Mouse (Mus musculus) liver, embryonic 14.5 days (tissue): ENCODE measurements at regions not wholly inside any gene's neighbourhood (a gene's known extent, or its start where the extent isn't known, plus 50 kb on each side); places are given as distances from the start of the nearest gene placed in this dataset.

Experiments used
- ATAC-seq: fragments of 200-750 bp; cut with Nextera tagmentation; 2 replicates; pipeline ENCODE4 v1.8.0; 2017; ENCODE audit warnings: moderate number of reproducible peaks, mild to moderate bottlenecking, moderate library complexity; ENCODE audit not compliant: insufficient read depth
- DNase-seq, 3 experiments: peaks; one replicate each; pipeline ENCODE4 v3.0.0-alpha.2; 2012 to 2013; ENCODE audit warnings: low read depth in 3 of 3, low spot score in 3 of 3
- H3K27ac ChIP-seq: fragments of 300-500 bp; sonication (generic); 2 replicates; pipeline ENCODE4 v1.5.1; 2014; ENCODE audit warnings: moderate library complexity, mild to moderate bottlenecking, control low read depth, inconsistent platforms
- H3K27me3 ChIP-seq: fragments of 300-500 bp; sonication (generic); 2 replicates; pipeline ENCODE4 v1.6.1; 2014; ENCODE audit warnings: mild to moderate bottlenecking, low read length, moderate library complexity; ENCODE audit not compliant: control insufficient read depth, insufficient read depth
- H3K36me3 ChIP-seq: fragments of 300-500 bp; sonication (generic); replicated peaks from 2 replicates; pipeline ENCODE4 v1.6.1; 2014; ENCODE audit warnings: low read depth; ENCODE audit not compliant: control insufficient read depth, insufficient read depth
- H3K4me1 ChIP-seq, 2 experiments: fragments of 200-500 bp in 1 of 2; fragments of 300-500 bp in 1 of 2; sonication (generic) in 1 of 2; replicated peaks; 2 replicates each; pipeline ENCODE4 v1.6.1; 2012 to 2014; ENCODE audit warnings: antibody characterized with exemption in 1 of 2, inconsistent platforms in 1 of 2, low read length in 1 of 2; ENCODE audit not compliant: control insufficient read depth in 2 of 2, insufficient read depth in 2 of 2
- H3K4me2 ChIP-seq: fragments of 300-500 bp; sonication (generic); 2 replicates; pipeline ENCODE4 v1.6.1; 2014; ENCODE audit warnings: low read depth, mild to moderate bottlenecking, control low read depth, moderate library complexity
- H3K4me3 ChIP-seq, 2 experiments: fragments of 200-500 bp in 1 of 2; fragments of 300-500 bp in 1 of 2; sonication (generic) in 1 of 2; 2 replicates each; pipeline ENCODE4 v1.5.1; 2012 to 2014; ENCODE audit warnings: low read depth in 2 of 2, low read length in 2 of 2, mild to moderate bottlenecking in 2 of 2, control low read depth in 1 of 2, inconsistent platforms in 1 of 2, moderate library complexity in 1 of 2; ENCODE audit not compliant: insufficient read depth in 1 of 2
- H3K9ac ChIP-seq: fragments of 300-500 bp; sonication (generic); replicated peaks from 2 replicates; pipeline ENCODE4 v1.6.1; 2014; ENCODE audit warnings: mild to moderate bottlenecking, control low read depth, moderate library complexity
- H3K9me3 ChIP-seq: fragments of 300-500 bp; sonication (generic); 2 replicates; pipeline ENCODE4 v1.6.1; 2016; ENCODE audit warnings: low read length, mixed read lengths; ENCODE audit not compliant: control insufficient read depth
- CTCF ChIP-seq: IDR thresholded peaks from 2 replicates; pipeline ENCODE4 v1.5.1; 2016; ENCODE audit warnings: antibody characterized with exemption, low read depth, control low read depth
- EP300 ChIP-seq: IDR thresholded peaks from 2 replicates; pipeline ENCODE4 v1.6.1; 2016; ENCODE audit warnings: antibody characterized with exemption, low read depth
- WGBS: fragments of 180-500 bp; shearing (Covaris S2); extraction: QIAGEN DNeasy Blood & Tissue Kit; methylation state at CpG from one replicate; pipeline ENCODE4 v1.1.7; 2014; ENCODE audit not compliant: insufficient replicate concordance; 5-methylcytosine and 5-hydroxymethylcytosine counted together

DNA sequence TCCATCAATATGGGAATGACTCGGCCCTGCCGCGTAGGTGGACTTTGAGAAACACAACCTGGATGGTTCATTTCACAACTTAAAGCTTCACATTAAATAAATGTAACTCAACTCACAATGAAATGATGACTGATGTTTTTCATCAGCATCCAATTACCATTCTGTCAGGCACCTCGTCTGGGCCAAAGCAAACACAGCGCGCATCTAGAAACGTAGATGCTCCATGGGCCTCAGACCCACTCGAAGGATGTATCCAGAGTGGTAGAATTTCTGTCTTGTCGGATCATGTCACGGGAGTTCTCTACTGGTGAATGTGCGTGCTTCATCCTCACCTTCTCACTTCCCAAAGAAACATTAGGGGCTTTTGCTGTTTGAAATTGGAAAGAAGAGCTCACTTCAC lies 127.0 kb upstream of the Lrig3 start:
- H3K27ac ChIP-seq, result no peak overlapping the region
- no peaks in the 10 kb centered on the region for H3K36me3 ChIP-seq
- no peaks in the 10 kb centered on the region for H3K9me3 ChIP-seq
- DNase-seq, result no peak
- 0 out of 4 replicates have a peak, but pooled peaks cover 0 to 2% of the 10 kb centered on the region in 2 experiments for H3K4me1 ChIP-seq
- H3K4me3 ChIP-seq, result no peak overlapping the region
- H3K4me2 ChIP-seq, result no peak overlapping the region
- ATAC-seq, result no peak
- TF ChIP-seq EP300 (no peak), CTCF (no peak)
- WGBS, result 61% methylated on average over 11 of the region's 11 CpGs
- no peak overlapping the region for H3K9ac ChIP-seq
- H3K27me3 ChIP-seq, result no peaks in the 10 kb centered on the region

- no peak for ATAC-seq
- DNase-seq, result no peak
- Histone ChIP-seq H3K27me3 (no peaks in the 10 kb centered on the region), H3K4me3 (no peak overlapping the region), H3K9me3 (no peaks in the 10 kb centered on the region), H3K9ac (no peak overlapping the region), H3K4me1 (0 out of 4 replicates have a peak, but pooled peaks cover 0 to 2% of the 10 kb centered on the region in 2 experiments), H3K4me2 (no peak overlapping the region), H3K36me3 (no peaks in the 10 kb centered on the region), H3K27ac (no peak overlapping the region)
- WGBS, result 40% methylated on average over 5 of the region's 5 CpGs
- TF ChIP-seq EP300 (no peak), CTCF (no peak)
Measured at GRCm38 (mm10) chr10:125839621-125840141, 126.3 kb upstream of the Lrig3 start.

DNA sequence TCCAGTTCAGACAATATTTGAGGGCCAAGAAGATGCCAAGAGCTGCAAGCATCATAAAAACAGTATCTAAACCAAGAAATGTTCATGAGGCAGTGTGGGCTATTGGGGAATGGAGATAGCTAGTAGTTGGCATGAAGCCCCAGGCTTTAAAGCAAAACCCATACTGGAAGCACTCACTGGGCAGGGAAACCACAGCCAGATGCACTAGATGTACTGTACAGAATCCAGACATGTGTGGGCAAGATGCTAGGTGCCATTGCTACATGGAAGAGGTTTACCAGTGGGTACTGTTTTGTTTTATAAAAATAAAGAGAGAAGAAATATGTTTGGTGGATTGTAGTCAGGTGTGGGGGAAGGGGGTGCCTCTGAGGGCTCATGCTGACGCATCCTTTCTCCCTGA lies 125.6 kb upstream of the Lrig3 start:
- no peaks in the 10 kb centered on the region for H3K9me3 ChIP-seq
- no peaks in the 10 kb centered on the region for H3K27me3 ChIP-seq
- H3K9ac ChIP-seq, result no peak overlapping the region
- 0 out of 4 replicates have a peak, but pooled peaks cover 0 to 2% of the 10 kb centered on the region in 2 experiments for H3K4me1 ChIP-seq
- no peak overlapping the region for H3K4me2 ChIP-seq
- ATAC-seq, result no peak
- no peaks in the 10 kb centered on the region for H3K36me3 ChIP-seq
- TF ChIP-seq EP300, result no peak
- TF ChIP-seq CTCF, result no peak
- DNase-seq, result no peak
- WGBS, result 69% methylated on average over 1 of the region's 1 CpGs
- H3K27ac ChIP-seq, result no peak overlapping the region
- no peak overlapping the region for H3K4me3 ChIP-seq

GRCm38 (mm10) chr10:125844336-125844865 lies 121.6 kb upstream of the Lrig3 start:
- no peak for DNase-seq
- Histone ChIP-seq H3K27ac (no peak overlapping the region), H3K27me3 (no peaks in the 10 kb centered on the region), H3K4me3 (no peak overlapping the region), H3K9me3 (no peaks in the 10 kb centered on the region), H3K4me1 (no peaks in the 10 kb centered on the region), H3K36me3 (no peaks in the 10 kb centered on the region), H3K4me2 (no peak overlapping the region), H3K9ac (no peak overlapping the region)
- WGBS, result 58% methylated on average over 9 of the region's 9 CpGs
- ATAC-seq, result no peak
- no peak for TF ChIP-seq EP300
- TF ChIP-seq CTCF, result no peak

DNA sequence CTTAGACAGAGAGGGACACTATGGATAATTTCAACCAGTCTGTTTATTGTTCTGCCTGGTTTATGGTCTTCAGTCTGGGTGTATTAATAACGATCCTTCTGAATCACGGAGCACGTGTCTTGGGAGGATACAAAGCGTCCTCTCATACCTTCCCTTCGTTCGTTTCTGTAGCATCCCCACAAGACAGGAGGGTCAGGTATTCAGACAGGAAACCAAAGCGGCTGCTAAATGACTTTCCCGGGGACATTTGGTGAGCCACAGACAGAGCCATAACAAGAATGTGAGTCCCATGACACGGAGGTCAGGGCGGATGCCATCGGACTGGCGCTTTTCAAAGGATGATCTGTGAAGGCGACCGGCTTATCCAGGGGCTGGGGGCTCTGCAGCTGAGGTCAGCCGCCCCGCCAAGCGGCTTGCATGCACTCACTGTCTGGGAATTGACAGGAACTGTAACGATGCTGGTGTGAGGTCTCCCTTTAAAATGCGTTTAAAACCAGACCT lies 120.9 kb upstream of the Lrig3 start:
- DNase-seq (no peak), ATAC-seq (no peak)
- Histone ChIP-seq H3K4me1 (no peaks in the 10 kb centered on the region), H3K27me3 (no peaks in the 10 kb centered on the region), H3K9me3 (no peaks in the 10 kb centered on the region), H3K27ac (no peak overlapping the region), H3K4me3 (no peak overlapping the region), H3K36me3 (no peaks in the 10 kb centered on the region), H3K9ac (no peak overlapping the region), H3K4me2 (no peak overlapping the region)
- TF ChIP-seq EP300 (no peak), CTCF (no peak)
- 10% methylated on average over 19 of the region's 19 CpGs for WGBS
